Comparison of ENCODE assay signal across 11 mouse cellular contexts in the genomic region with DNA sequence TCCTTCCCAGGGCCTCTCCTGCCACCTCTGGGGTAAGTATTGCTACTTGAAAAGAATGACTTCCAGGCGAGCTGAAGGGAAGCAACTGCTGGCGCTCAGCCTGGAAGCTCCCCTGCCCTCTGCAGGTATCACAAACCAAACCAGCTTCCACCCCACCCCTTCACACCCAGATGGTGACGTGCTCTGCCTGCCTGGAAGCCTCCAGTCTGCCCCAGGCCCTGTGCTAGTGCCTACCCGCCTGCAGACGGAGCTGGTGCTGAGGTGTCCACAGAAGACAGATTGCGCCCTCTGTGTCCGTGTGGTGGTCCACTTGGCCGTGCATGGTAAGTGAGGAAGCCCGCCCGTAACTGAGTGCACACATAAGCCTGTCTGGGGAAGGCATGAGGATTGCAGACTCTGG. TPM values are rescaled to one million over a fixed set of nuclear protein-coding genes. Genes with fewer than 3 reads are reported as not detected.
DNase-seq lines count a peak whose midpoint lies in the region; ATAC-seq and TF ChIP-seq lines count a peak whose summit lies in the region.
"Had no signal": no experiment of that assay in that cellular context is flagged by ENCODE, and none has a peak within 500 bp of the region (broad histone marks: within the 10 kb centered on the region; RNA-seq: fewer than 3 reads in every experiment).

No protein-coding gene starts in this region.

- H3K4me1 ChIP-seq in heart, embryonic 13.5 days: peaks cover 28% of the 10 kb centered on the region
- peaks cover 31% of the 10 kb centered on the region for H3K4me1 ChIP-seq in heart, embryonic 10.5 days
- peaks cover 28% of the 10 kb centered on the region for H3K4me1 ChIP-seq in liver, embryonic 13.5 days (replicated peaks)
- H3K4me1 ChIP-seq in liver, embryonic 11.5 days (replicated peaks; ENCODE audit: control insufficient read depth, insufficient read depth, low read length): peaks cover 11% of the 10 kb centered on the region
- H3K4me1 ChIP-seq in liver, postnatal 0 days (ENCODE audit: insufficient read depth): peaks cover 15% of the 10 kb centered on the region
- H3K4me1 ChIP-seq in forebrain, embryonic 14.5 days (ENCODE audit: control insufficient read depth, insufficient read depth, low read length): no peaks in the 10 kb centered on the region

- 0 out of 2 replicates have a peak overlapping the region, but pooled peaks have one; percentile 80 for H3K9ac ChIP-seq in heart, embryonic 13.5 days
- no peak overlapping the region for H3K9ac ChIP-seq in liver, embryonic 13.5 days
- no peak overlapping the region for H3K9ac ChIP-seq in liver, embryonic 11.5 days (ENCODE audit: low read depth, low read length)
- peak overlapping the region; percentile 57; the same call in 1 of the 2 replicates for H3K9ac ChIP-seq in liver, postnatal 0 days (replicated peaks)
- H3K9ac ChIP-seq in forebrain, embryonic 14.5 days (ENCODE audit: low read length): no peak overlapping the region
- H3K9ac ChIP-seq: neural tube, embryonic 15.5 days had no signal

- TF ChIP-seq CTCF in liver, postnatal 0 days (IDR thresholded peaks at IDR 0.05; ENCODE audit: low read depth): no peak

- no peak overlapping the region for H3K27ac ChIP-seq in heart, embryonic 13.5 days (replicated peaks)
- H3K27ac ChIP-seq in heart, embryonic 10.5 days: no peak overlapping the region
- H3K27ac ChIP-seq in liver, embryonic 13.5 days: no peak overlapping the region
- no peak overlapping the region for H3K27ac ChIP-seq in liver, embryonic 11.5 days (ENCODE audit: low read depth, low read length)
- H3K27ac ChIP-seq in liver, postnatal 0 days (ENCODE audit: low read depth): no peak overlapping the region
- H3K27ac ChIP-seq in forebrain, embryonic 14.5 days (ENCODE audit: low read depth, low read length): no peak overlapping the region
- H3K27ac ChIP-seq: neural tube, embryonic 15.5 days had no signal

- H3K9me3 ChIP-seq in heart, embryonic 13.5 days: no peaks in the 10 kb centered on the region
- no peaks in the 10 kb centered on the region for H3K9me3 ChIP-seq in heart, embryonic 10.5 days
- H3K9me3 ChIP-seq in liver, embryonic 13.5 days (replicated peaks): no peaks in the 10 kb centered on the region
- no peaks in the 10 kb centered on the region for H3K9me3 ChIP-seq in liver, embryonic 11.5 days (ENCODE audit: control insufficient read depth, low read length)
- no peaks in the 10 kb centered on the region for H3K9me3 ChIP-seq in liver, postnatal 0 days (ENCODE audit: low read length)
- no peaks in the 10 kb centered on the region for H3K9me3 ChIP-seq in forebrain, embryonic 14.5 days (replicated peaks; ENCODE audit: control insufficient read depth, low read length)
- H3K9me3 ChIP-seq: megakaryocyte, embryonic 14.5 days; neural tube, embryonic 15.5 days had no signal

- no peak for DNase-seq in heart, embryonic 10.5 days (ENCODE audit: low spot score)
- DNase-seq in liver, embryonic 13.5 days: no peak
- no peak for DNase-seq in liver, embryonic 11.5 days (ENCODE audit: low spot score)
- peak; percentile 58 for DNase-seq in NIH3T3 (ENCODE audit: low read depth)
- no peak for DNase-seq in liver, postnatal 0 days
- DNase-seq in forebrain, embryonic 14.5 days (ENCODE audit: low spot score): no peak
- DNase-seq in right cerebral cortex, postnatal 4 days: no peak
- DNase-seq: cerebellum, postnatal 14 days had no signal

- TF ChIP-seq EP300 in liver, postnatal 0 days (IDR thresholded peaks at IDR 0.05; ENCODE audit: low read depth): no peak

- no peak overlapping the region for H3K4me3 ChIP-seq in heart, embryonic 13.5 days
- no peak overlapping the region for H3K4me3 ChIP-seq in heart, embryonic 10.5 days
- H3K4me3 ChIP-seq in liver, embryonic 13.5 days (replicated peaks): no peak overlapping the region
- no peak overlapping the region for H3K4me3 ChIP-seq in liver, embryonic 11.5 days (ENCODE audit: low read depth, low read length)
- 0 out of 2 replicates have a peak overlapping the region, but pooled peaks have one; percentile 28 for H3K4me3 ChIP-seq in liver, postnatal 0 days (ENCODE audit: low read depth, low read length)
- no peak overlapping the region for H3K4me3 ChIP-seq in forebrain, embryonic 14.5 days (ENCODE audit: low read depth, low read length)
- H3K4me3 ChIP-seq: megakaryocyte, embryonic 14.5 days; neural tube, embryonic 15.5 days had no signal

- peak overlapping the region; percentile 70 for H3K4me2 ChIP-seq in heart, embryonic 13.5 days
- H3K4me2 ChIP-seq in liver, embryonic 13.5 days: 0 out of 2 replicates have a peak overlapping the region, but pooled peaks have one; percentile 52
- no peak overlapping the region; the same call in 1 of the 2 replicates for H3K4me2 ChIP-seq in liver, embryonic 11.5 days
- peak overlapping the region; percentile 67; the same call in 1 of the 2 replicates for H3K4me2 ChIP-seq in liver, postnatal 0 days (ENCODE audit: low read depth, low read length)
- H3K4me2 ChIP-seq in forebrain, embryonic 14.5 days (ENCODE audit: low read length): no peak overlapping the region

- 62% methylated on average over 10 of the region's 10 CpGs for WGBS in heart, embryonic 13.5 days
- WGBS in heart, embryonic 10.5 days: 61% methylated on average over 10 of the region's 10 CpGs
- WGBS in liver, embryonic 13.5 days (ENCODE audit: insufficient replicate concordance): 60% methylated on average over 10 of the region's 10 CpGs
- 67% methylated on average over 10 of the region's 10 CpGs for WGBS in liver, embryonic 11.5 days
- 79% methylated on average over 10 of the region's 10 CpGs for WGBS in liver, postnatal 0 days (ENCODE audit: insufficient replicate concordance)
- 66% methylated on average over 10 of the region's 10 CpGs for WGBS in forebrain, embryonic 14.5 days

- no peak for ATAC-seq in heart, embryonic 13.5 days (ENCODE audit: extremely low read depth, insufficient number of reproducible peaks, low FRiP score, low TSS enrichment)
- ATAC-seq in liver, embryonic 13.5 days (ENCODE audit: low read depth): no peak
- ATAC-seq in liver, embryonic 11.5 days (replicated peaks; ENCODE audit: low FRiP score): no peak
- ATAC-seq in liver, postnatal 0 days: no peak
- ATAC-seq in forebrain, embryonic 14.5 days: no peak

- no peaks in the 10 kb centered on the region for H3K36me3 ChIP-seq in heart, embryonic 13.5 days
- H3K36me3 ChIP-seq in heart, embryonic 10.5 days: no peaks in the 10 kb centered on the region
- H3K36me3 ChIP-seq in liver, embryonic 13.5 days: no peaks in the 10 kb centered on the region
- H3K36me3 ChIP-seq in liver, embryonic 11.5 days (ENCODE audit: control insufficient read depth, insufficient read depth, low read length): no peaks in the 10 kb centered on the region
- no peaks in the 10 kb centered on the region for H3K36me3 ChIP-seq in liver, postnatal 0 days (replicated peaks; ENCODE audit: insufficient read depth, low read length)
- H3K36me3 ChIP-seq in forebrain, embryonic 14.5 days (ENCODE audit: control insufficient read depth, insufficient read depth, low read length): no peaks in the 10 kb centered on the region
- H3K36me3 ChIP-seq: neural tube, embryonic 15.5 days had no signal

- peaks cover 67% of the 10 kb centered on the region for H3K27me3 ChIP-seq in heart, embryonic 13.5 days (replicated peaks)
- H3K27me3 ChIP-seq in heart, embryonic 10.5 days (ENCODE audit: insufficient read depth, poor library complexity, severe bottlenecking): peaks cover 75% of the 10 kb centered on the region
- peaks cover 40% of the 10 kb centered on the region for H3K27me3 ChIP-seq in liver, embryonic 13.5 days
- H3K27me3 ChIP-seq in liver, embryonic 11.5 days (replicated peaks; ENCODE audit: control insufficient read depth, insufficient read depth, low read length): peaks cover 30% of the 10 kb centered on the region
- 0 out of 2 replicates have a peak, but pooled peaks cover 6% of the 10 kb centered on the region for H3K27me3 ChIP-seq in liver, postnatal 0 days (ENCODE audit: insufficient read depth, low read length)
- peaks cover 14% of the 10 kb centered on the region; the same call in 1 of the 2 replicates for H3K27me3 ChIP-seq in forebrain, embryonic 14.5 days (replicated peaks; ENCODE audit: control insufficient read depth, insufficient read depth, low read length)

RNA-seq across cellular contexts. Expression of gene Il17rc, which starts 0.8 kb away (rescaled TPM):
- polyA plus RNA-seq in heart, embryonic 13.5 days (2015; fragmentation: Nextera tagmentation; extraction: Ambion mirVana): 4.4 and 6.7 TPM in 2 replicates
- polyA plus RNA-seq in heart, embryonic 10.5 days (2016; fragmentation: Nextera tagmentation; extraction: Ambion mirVana): 4.3 and 4.5 TPM in 2 replicates
- polyA plus RNA-seq in liver, embryonic 13.5 days (2015; fragmentation: Nextera tagmentation; extraction: Ambion mirVana): 5.3 and 6.2 TPM in 2 replicates
- 4.6 and 5.3 TPM in 2 replicates for polyA plus RNA-seq in liver, embryonic 11.5 days (2014; fragmentation: Nextera tagmentation; extraction: Ambion mirVana)
- 12.9 and 13.1 TPM in 2 replicates for polyA plus RNA-seq in liver, postnatal 0 days (2015; fragmentation: Nextera tagmentation; extraction: Ambion mirVana)
- 1.3 and 2.0 TPM in 2 replicates for polyA plus RNA-seq in forebrain, embryonic 14.5 days (2014; fragmentation: Nextera tagmentation; extraction: Ambion mirVana)

RNA-seq across cellular contexts. Expression of gene Creld1, which starts 11.0 kb away (rescaled TPM):
- 37.6 and 46.9 TPM in 2 replicates for polyA plus RNA-seq in heart, embryonic 13.5 days (2015; fragmentation: Nextera tagmentation; extraction: Ambion mirVana)
- 42.1 and 57.8 TPM in 2 replicates for polyA plus RNA-seq in heart, embryonic 10.5 days (2016; fragmentation: Nextera tagmentation; extraction: Ambion mirVana)
- polyA plus RNA-seq in liver, embryonic 13.5 days (2015; fragmentation: Nextera tagmentation; extraction: Ambion mirVana): 7.4 and 8.0 TPM in 2 replicates
- 17.5 and 18.5 TPM in 2 replicates for polyA plus RNA-seq in liver, embryonic 11.5 days (2014; fragmentation: Nextera tagmentation; extraction: Ambion mirVana)
- 13.8 and 14.0 TPM in 2 replicates for polyA plus RNA-seq in liver, postnatal 0 days (2015; fragmentation: Nextera tagmentation; extraction: Ambion mirVana)
- 37.2 and 49.4 TPM in 2 replicates for polyA plus RNA-seq in forebrain, embryonic 14.5 days (2014; fragmentation: Nextera tagmentation; extraction: Ambion mirVana)

RNA-seq across cellular contexts. Expression of gene Il17re, which starts 13.8 kb away (rescaled TPM):
- 1.1 and 1.2 TPM in 2 replicates for polyA plus RNA-seq in heart, embryonic 13.5 days (2015; fragmentation: Nextera tagmentation; extraction: Ambion mirVana)
- polyA plus RNA-seq in heart, embryonic 10.5 days (2016; fragmentation: Nextera tagmentation; extraction: Ambion mirVana): 1.9 and 3.6 TPM in 2 replicates
- 0.16 and 0.20 TPM in 2 replicates for polyA plus RNA-seq in liver, embryonic 13.5 days (2015; fragmentation: Nextera tagmentation; extraction: Ambion mirVana)
- polyA plus RNA-seq in liver, embryonic 11.5 days (2014; fragmentation: Nextera tagmentation; extraction: Ambion mirVana): 0.74 and 1.5 TPM in 2 replicates
- 0.26 and 0.49 TPM in 2 replicates for polyA plus RNA-seq in liver, postnatal 0 days (2015; fragmentation: Nextera tagmentation; extraction: Ambion mirVana)
- not detected in 2 replicates for polyA plus RNA-seq in forebrain, embryonic 14.5 days (2014; fragmentation: Nextera tagmentation; extraction: Ambion mirVana)

RNA-seq across cellular contexts. Expression of gene Prrt3, which starts 29.7 kb away (rescaled TPM):
- 0.20 and 0.36 TPM in 2 replicates for polyA plus RNA-seq in heart, embryonic 13.5 days (2015; fragmentation: Nextera tagmentation; extraction: Ambion mirVana)
- polyA plus RNA-seq in heart, embryonic 10.5 days (2016; fragmentation: Nextera tagmentation; extraction: Ambion mirVana): 0.32 and 0.41 TPM in 2 replicates
- polyA plus RNA-seq in liver, embryonic 13.5 days (2015; fragmentation: Nextera tagmentation; extraction: Ambion mirVana): 0.07 TPM in 2 replicates
- polyA plus RNA-seq in liver, embryonic 11.5 days (2014; fragmentation: Nextera tagmentation; extraction: Ambion mirVana): 0.16 TPM in 2 replicates
- polyA plus RNA-seq in liver, postnatal 0 days (2015; fragmentation: Nextera tagmentation; extraction: Ambion mirVana): 0.13 and 0.14 TPM in 2 replicates
- polyA plus RNA-seq in forebrain, embryonic 14.5 days (2014; fragmentation: Nextera tagmentation; extraction: Ambion mirVana): 3.2 and 5.4 TPM in 2 replicates

RNA-seq across cellular contexts. Expression of gene Jagn1, which starts 29.7 kb away (rescaled TPM):
- polyA plus RNA-seq in heart, embryonic 13.5 days (2015; fragmentation: Nextera tagmentation; extraction: Ambion mirVana): 59.5 and 67.6 TPM in 2 replicates
- 79.5 and 89.1 TPM in 2 replicates for polyA plus RNA-seq in heart, embryonic 10.5 days (2016; fragmentation: Nextera tagmentation; extraction: Ambion mirVana)
- polyA plus RNA-seq in liver, embryonic 13.5 days (2015; fragmentation: Nextera tagmentation; extraction: Ambion mirVana): 51.8 and 53.3 TPM in 2 replicates
- 72.1 and 72.7 TPM in 2 replicates for polyA plus RNA-seq in liver, embryonic 11.5 days (2014; fragmentation: Nextera tagmentation; extraction: Ambion mirVana)
- 49.2 and 49.9 TPM in 2 replicates for polyA plus RNA-seq in liver, postnatal 0 days (2015; fragmentation: Nextera tagmentation; extraction: Ambion mirVana)
- 88.0 and 94.4 TPM in 2 replicates for polyA plus RNA-seq in forebrain, embryonic 14.5 days (2014; fragmentation: Nextera tagmentation; extraction: Ambion mirVana)

Comparison
In these comparisons a context has a peak if more than half of its experiments do, and no peak if none do; other contexts are left out.
1. H3K4me2 ChIP-seq: peak in heart, embryonic 13.5 days (single experiment), liver, embryonic 13.5 days (single experiment) and liver, postnatal 0 days (single experiment); none in liver, embryonic 11.5 days (single experiment) and forebrain, embryonic 14.5 days (single experiment).
2. H3K9ac ChIP-seq: peak in heart, embryonic 13.5 days (single experiment) and liver, postnatal 0 days (single experiment); none in liver, embryonic 13.5 days (single experiment), liver, embryonic 11.5 days (single experiment) and forebrain, embryonic 14.5 days (single experiment).